ENCODE assay signal across 23 mouse cellular contexts in genomic region chr15:61240344-61240743, GRCm38 (mm10).
DNase-seq lines count a peak whose midpoint lies in the region; ATAC-seq and TF ChIP-seq lines count a peak whose summit lies in the region.
"Had no signal": no experiment of that assay in that cellular context is flagged by ENCODE, and none has a peak within 500 bp of the region (broad histone marks: within the 10 kb centered on the region; RNA-seq: fewer than 3 reads in every experiment).

No protein-coding gene starts in this region.

- H3K36me3 ChIP-seq in embryonic facial prominence, embryonic 14.5 days (ENCODE audit: control insufficient read depth, insufficient read depth, low read length), result no peaks in the 10 kb centered on the region
- H3K36me3 ChIP-seq in neural tube, embryonic 15.5 days, result no peaks in the 10 kb centered on the region
- no peaks in the 10 kb centered on the region for H3K36me3 ChIP-seq in midbrain, embryonic 15.5 days (replicated peaks)
- H3K36me3 ChIP-seq: heart, embryonic 12.5 days; neural tube, embryonic 13.5 days had no signal

- no peak overlapping the region for H3K9ac ChIP-seq in embryonic facial prominence, embryonic 14.5 days (ENCODE audit: low read depth, low read length)
- H3K9ac ChIP-seq in neural tube, embryonic 15.5 days (replicated peaks), result no peak overlapping the region
- H3K9ac ChIP-seq in midbrain, embryonic 15.5 days, result no peak overlapping the region
- H3K9ac ChIP-seq: heart, embryonic 12.5 days; neural tube, embryonic 13.5 days had no signal

- H3K4me1 ChIP-seq in embryonic facial prominence, embryonic 14.5 days (ENCODE audit: control insufficient read depth, insufficient read depth, low read length), result peaks cover 22% of the 10 kb centered on the region
- H3K4me1 ChIP-seq in neural tube, embryonic 15.5 days, result no peaks in the 10 kb centered on the region
- no peaks in the 10 kb centered on the region for H3K4me1 ChIP-seq in midbrain, embryonic 15.5 days
- H3K4me1 ChIP-seq: neural tube, embryonic 13.5 days had no signal

- peak; percentile 55; the same call in 1 of the 2 replicates for ATAC-seq in embryonic facial prominence, embryonic 14.5 days (ENCODE audit: low read depth)
- ATAC-seq in neural tube, embryonic 15.5 days (ENCODE audit: low FRiP score), result no peak
- no peak for ATAC-seq in midbrain, embryonic 15.5 days (replicated peaks)
- ATAC-seq: hindbrain, postnatal 0 days; intestine, embryonic 16.5 days had no signal

- H3K4me2 ChIP-seq in embryonic facial prominence, embryonic 14.5 days (ENCODE audit: low read depth, low read length), result no peak overlapping the region
- no peak overlapping the region for H3K4me2 ChIP-seq in neural tube, embryonic 15.5 days
- H3K4me2 ChIP-seq in midbrain, embryonic 15.5 days, result no peak overlapping the region
- H3K4me2 ChIP-seq: heart, embryonic 12.5 days; neural tube, embryonic 13.5 days had no signal

- no peak overlapping the region for H3K4me3 ChIP-seq in embryonic facial prominence, embryonic 14.5 days (ENCODE audit: low read depth, low read length)
- H3K4me3 ChIP-seq in neural tube, embryonic 15.5 days (replicated peaks), result no peak overlapping the region
- H3K4me3 ChIP-seq in midbrain, embryonic 15.5 days, result no peak overlapping the region
- H3K4me3 ChIP-seq: heart, embryonic 12.5 days; layer of hippocampus, adult 2 months; neural tube, embryonic 13.5 days had no signal

- H3K27me3 ChIP-seq in embryonic facial prominence, embryonic 14.5 days (replicated peaks; ENCODE audit: control insufficient read depth, insufficient read depth, low read length), result no peaks in the 10 kb centered on the region
- H3K27me3 ChIP-seq in neural tube, embryonic 15.5 days (replicated peaks), result no peaks in the 10 kb centered on the region
- no peaks in the 10 kb centered on the region for H3K27me3 ChIP-seq in midbrain, embryonic 15.5 days (replicated peaks)
- H3K27me3 ChIP-seq: heart, embryonic 12.5 days; neural tube, embryonic 13.5 days had no signal

- DNase-seq in layer of hippocampus, postnatal 14 days (ENCODE audit: low spot score in 2 of 2), result peak; percentile 1 to 9
- no peak for DNase-seq in layer of hippocampus, adult 18-20 months (ENCODE audit: low spot score in 2 of 2)
- DNase-seq in brain, embryonic 14.5 days (ENCODE audit: low read depth), result peak; percentile 41
- peak; percentile 81 for DNase-seq in embryonic facial prominence, embryonic 14.5 days (ENCODE audit: low spot score)
- peak; percentile 36 for DNase-seq in telencephalon, adult 2 months (ENCODE audit: low read depth, low spot score)
- DNase-seq: cerebellum, adult 18-20 months; cerebellum, postnatal 14 days; gastrocnemius, postnatal 25 days; heart, adult 18-20 months; heart, postnatal 10 days; kidney, adult 9 months; kidney, postnatal 14 days; layer of hippocampus, postnatal 36 days; lung, postnatal 4 days; midbrain, embryonic 14.5 days; right cerebral cortex, postnatal 4 days had no signal

- no peak for TF ChIP-seq POLR2A in brain, embryonic 14.5 days (IDR thresholded peaks at IDR 0.05; ENCODE audit: borderline replicate concordance, extremely low read depth, insufficient read depth, insufficient read length, poor library complexity, severe bottlenecking)

- TF ChIP-seq CTCF in brain, embryonic 14.5 days (IDR thresholded peaks at IDR 0.05; ENCODE audit: borderline replicate concordance, extremely low read depth, insufficient read depth, insufficient read length), result no peak

- H3K27ac ChIP-seq in embryonic facial prominence, embryonic 14.5 days (replicated peaks; ENCODE audit: low read depth, low read length), result peak overlapping the region; percentile 53
- H3K27ac ChIP-seq in neural tube, embryonic 15.5 days (replicated peaks), result no peak overlapping the region
- H3K27ac ChIP-seq in midbrain, embryonic 15.5 days, result no peak overlapping the region
- H3K27ac ChIP-seq: hindbrain, postnatal 0 days; layer of hippocampus, adult 2 months; neural tube, embryonic 13.5 days had no signal

- H3K9me3 ChIP-seq in embryonic facial prominence, embryonic 14.5 days (ENCODE audit: control insufficient read depth, low read length), result no peaks in the 10 kb centered on the region
- H3K9me3 ChIP-seq in neural tube, embryonic 15.5 days (replicated peaks), result no peaks in the 10 kb centered on the region
- H3K9me3 ChIP-seq in midbrain, embryonic 15.5 days, result no peaks in the 10 kb centered on the region
- H3K9me3 ChIP-seq: heart, embryonic 12.5 days; neural tube, embryonic 13.5 days had no signal

Comparison
In these comparisons a context has a peak if more than half of its experiments do, and no peak if none do; other contexts are left out.
1. DNase-seq: peak in layer of hippocampus, postnatal 14 days (2 of 2), brain, embryonic 14.5 days (single experiment), embryonic facial prominence, embryonic 14.5 days (single experiment) and telencephalon, adult 2 months (single experiment); none in layer of hippocampus, adult 18-20 months (0 of 2).